Mouse (Mus musculus) heart, postnatal 4 days (tissue): ENCODE data around the gene Kctd4. TPM values are rescaled to one million over a fixed set of nuclear protein-coding genes. Genes with fewer than 3 reads are reported as not detected.
"Not testable (repeated sequence)": the region's sequence is repeated elsewhere in the genome, so short reads cannot be mapped to it uniquely, and the experiment has no call there.

ENCODE experiments used
- DNase-seq: peaks from one replicate; pipeline ENCODE4 v3.0.0; 2021
- total RNA-seq, 2 experiments: library from RNA; stranded (reverse); gene quantifications; 2 replicates each; pipeline ENCODE4 v1.2.3; 2021

Gene Kctd4
- total RNA-seq: not detected

DNA sequence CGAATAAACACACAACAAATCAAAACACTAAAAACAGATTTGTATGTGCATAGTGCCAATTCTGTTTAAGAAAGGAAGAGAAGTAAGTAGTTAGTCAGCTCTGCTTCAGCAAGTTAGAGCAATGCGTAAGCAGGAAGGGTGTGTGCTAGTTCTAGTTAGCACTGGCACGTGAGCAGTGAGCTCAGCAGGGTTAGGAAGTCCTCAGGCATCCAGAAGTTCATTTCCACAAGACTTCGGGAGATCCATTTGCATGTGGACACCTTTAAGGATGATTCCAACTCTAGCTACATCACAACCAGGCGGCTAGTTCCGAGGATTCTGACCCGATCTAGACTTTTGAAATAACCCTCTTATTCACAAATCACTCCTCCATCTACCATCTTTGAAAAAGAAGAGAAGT, at the start of gene Kctd4:
Kctd4 (plus strand) TSS at position 244 of the 400 bp plus-strand sequence.
- DNase-seq: no peak

DNA sequence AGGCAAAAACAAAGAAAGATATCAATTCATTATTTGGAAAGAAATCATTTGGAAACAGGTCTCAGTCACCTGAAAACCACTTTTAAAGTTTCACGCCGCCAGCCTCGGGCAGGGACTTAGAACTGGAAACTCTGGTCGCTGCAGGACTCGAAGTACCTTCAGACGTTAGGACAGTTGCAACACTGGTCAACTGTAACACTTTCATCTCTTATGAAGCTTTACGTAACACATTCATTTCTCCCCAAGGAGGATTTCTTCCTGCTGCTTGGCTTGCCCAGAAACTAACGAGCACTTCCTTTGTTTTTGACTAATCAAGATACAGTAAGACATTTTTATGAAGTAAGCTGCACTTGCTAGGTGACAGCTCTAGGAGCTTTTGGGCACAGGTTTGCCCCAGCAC, 47.9 kb upstream of the Kctd4 start:
- no peak for DNase-seq

DNA sequence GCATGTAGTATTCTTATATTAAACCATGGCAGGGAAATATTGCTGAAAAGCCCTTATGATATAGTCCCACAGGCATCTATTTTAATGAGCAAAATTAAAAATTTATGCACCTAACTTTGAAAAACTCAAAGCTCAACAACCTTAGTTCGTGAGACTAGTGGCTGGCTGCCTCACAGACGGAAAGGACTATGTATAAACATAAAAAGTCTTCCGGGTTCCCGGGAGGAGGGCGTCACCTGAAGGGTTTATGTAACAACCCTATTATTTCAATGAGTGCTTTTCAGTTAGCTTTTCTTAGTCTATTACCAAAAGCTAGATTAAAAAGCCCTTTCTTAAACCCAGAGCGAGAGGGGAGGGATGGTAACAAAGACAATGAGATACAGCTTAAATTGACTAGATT, 42.8 kb upstream of the Kctd4 start:
- no peak for DNase-seq

DNA sequence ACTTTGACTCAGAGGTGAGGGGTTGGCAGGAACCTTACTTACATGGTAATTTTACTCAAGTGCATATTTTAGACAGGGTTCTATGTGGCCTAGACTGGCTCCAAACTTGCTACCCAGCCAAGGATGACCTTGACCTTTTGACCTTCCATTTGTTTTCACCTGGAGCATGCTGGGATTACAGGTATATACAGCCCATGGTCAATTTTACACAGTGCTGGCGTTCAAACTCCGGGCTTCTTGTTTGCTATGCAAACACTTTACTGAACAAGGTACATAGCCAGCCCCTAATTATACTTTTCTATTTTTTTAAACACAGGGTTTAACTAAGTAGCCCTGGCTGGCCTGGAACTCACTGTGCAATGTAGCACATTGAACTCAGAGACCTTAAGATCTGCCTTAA, 42.1 kb upstream of the Kctd4 start:
- DNase-seq: no peak

DNA sequence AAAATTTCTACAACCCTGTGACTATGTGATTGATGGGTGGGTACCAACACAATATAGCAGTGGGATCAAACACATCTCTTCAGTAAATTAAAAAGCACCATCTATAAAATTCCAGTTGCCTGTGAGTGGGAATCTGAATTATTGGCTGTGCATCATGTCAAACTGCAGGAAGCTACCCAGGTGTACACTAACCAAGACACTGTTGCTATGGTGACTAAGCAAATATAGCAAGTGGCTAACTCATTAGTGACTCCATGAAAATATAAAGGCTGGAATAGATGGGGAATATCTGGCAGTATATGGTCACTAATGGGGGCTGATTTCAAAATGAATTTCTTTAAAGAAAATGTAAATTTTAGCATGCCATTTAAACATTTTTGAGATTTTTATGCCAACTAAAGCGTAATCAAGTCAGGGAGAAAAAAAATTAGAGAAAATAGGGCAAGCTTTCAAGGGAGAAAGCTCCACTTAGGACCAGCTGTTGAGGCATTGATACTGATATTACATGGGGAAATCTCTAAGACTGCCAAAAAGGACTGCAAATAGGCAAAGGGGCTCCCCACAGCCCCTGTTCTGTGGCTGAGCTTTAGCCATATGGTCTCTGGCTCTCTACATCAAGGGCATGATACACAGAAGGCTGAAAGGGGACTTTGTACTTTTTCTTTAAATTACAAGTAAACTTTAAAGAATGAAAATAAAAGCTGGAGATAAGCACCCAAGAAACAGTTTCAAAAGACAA, 31.3 kb upstream of the Kctd4 start:
- DNase-seq: no peak

DNA sequence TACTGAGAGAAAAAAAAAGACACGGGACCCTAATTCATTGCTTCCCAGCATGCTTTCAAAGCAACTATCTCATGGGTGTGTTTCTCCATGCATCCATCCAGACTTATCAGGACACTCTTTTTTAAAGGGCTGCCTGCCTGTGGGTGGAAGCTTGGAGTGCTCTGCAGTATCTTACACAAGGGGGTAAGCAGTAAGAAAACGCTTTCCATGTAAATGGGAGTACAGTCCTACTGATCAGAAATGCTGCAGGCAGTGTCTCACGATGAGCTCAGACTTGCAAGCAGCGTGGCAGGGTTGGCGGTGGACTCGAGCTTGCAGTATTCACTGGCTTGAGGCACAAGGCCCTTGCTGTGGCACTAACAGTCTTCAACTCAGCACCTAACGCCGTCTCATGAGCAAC, 25.1 kb upstream of the Kctd4 start:
- not testable (repeated sequence) for DNase-seq

DNA sequence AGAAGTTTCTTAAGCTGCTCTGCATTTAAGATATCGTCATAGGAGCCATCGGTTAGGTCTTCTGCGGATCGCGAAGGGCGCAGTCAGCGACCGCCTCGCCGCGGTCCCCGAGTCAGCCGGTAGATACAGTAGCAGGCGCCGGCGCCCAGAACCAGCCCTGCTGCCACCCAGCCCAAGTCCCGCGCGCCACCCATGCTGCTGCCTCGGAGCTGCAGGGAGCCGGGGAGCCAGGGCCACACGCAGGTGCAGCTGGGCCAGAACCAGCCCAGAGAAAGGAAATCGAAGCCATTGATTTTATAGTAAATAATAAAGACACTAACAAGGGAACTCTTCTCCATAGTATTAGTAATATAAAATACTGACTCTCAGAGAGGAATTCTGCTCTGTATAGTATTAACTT, 23.5 kb upstream of the Kctd4 start:
- peak; percentile 7 for DNase-seq

DNA sequence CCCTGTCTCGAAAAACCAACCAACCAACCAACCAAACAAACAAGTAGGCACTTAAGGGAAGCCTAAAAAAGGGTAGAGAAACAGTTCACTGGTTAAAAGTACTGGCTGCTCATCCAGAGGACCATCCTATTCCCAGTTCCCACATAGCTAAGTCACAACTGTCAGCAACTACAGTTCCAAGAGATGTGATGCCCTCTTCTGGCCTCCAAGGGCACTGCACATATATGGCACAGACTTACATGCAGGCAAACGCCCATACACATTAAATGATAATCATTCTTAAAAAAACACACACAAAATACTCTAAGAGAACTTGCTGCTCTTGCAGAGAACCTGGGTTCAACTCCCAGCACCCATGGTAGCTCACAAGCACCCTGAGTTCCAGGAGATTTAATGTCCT, 20.4 kb upstream of the Kctd4 start:
- DNase-seq: peak; percentile 6

DNA sequence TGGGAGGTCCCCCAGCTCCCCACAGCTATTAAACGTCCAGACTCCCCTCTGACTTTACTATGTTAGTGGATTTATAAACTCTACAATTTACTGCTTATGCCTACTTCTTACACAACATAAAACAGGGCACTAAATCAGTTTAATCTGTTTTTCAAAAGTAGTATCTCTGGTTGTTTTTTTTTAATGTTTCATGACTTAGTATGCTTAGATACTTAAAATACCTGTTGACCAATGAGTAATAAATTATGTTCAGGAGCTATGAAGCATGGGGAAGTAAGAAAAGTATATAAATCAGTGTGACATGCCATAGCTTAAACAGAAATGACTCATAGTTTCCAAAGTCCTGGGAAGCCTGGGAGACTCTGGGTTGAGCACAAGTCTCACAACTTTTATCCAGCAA, 17.1 kb upstream of the Kctd4 start:
- DNase-seq: no peak

DNA sequence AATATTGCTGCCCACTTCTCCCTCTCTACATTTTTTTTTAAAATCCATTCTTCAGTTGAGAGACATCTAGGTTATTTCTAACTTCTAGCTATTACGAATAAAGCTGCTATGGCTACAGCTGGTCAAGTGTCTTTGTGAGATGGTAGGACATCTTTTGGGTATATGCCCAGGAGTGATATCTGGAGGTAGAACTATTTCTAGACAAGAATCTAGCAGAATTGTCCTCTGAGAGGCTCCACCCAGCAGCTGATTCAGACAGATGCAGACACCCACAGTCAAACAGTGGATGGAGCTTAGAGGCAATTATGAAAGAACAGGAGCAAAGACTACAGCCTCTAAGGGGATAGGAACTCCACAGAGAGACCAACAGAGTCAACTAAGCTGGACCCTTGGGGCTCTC, 13.3 kb upstream of the Kctd4 start:
- DNase-seq: no peak

DNA sequence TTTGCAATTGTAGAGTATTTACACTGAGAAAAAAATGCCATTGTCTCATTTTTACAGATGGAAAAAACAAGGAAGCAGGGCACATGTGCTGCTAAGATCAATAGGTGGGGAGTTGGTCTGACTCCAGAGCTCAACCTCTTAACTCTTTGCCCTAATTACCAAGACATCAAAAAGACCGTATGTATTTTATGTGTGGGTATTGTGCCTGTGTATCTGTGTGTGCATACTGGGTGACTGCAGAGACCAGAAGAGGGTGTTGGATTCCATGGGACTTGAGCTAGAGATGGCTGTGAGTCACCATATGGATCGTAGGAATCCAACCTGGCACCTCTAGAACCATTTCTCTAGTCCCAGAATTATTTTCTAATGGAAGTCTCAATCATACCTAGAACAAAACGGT, 12.4 kb upstream of the Kctd4 start:
- no peak for DNase-seq

DNA sequence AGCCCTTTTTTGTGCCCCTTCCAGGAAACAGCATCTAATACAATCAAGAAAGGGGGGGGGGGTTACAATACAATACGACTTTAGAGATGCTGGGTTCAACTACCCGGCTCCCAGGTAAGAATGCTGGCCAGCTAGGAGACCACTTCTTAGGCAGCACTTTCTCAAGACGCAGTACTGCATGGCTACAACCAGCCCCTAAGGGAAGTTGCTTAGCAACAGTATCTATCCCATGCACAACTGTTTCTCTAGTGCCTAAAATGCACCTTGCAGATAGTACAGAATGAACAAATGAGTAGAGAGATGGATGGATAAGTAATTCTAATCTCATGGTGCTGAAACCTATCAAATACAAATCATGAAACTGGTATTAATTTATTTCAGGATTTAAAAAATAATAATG, 7.1 kb upstream of the Kctd4 start:
- DNase-seq: no peak

DNA sequence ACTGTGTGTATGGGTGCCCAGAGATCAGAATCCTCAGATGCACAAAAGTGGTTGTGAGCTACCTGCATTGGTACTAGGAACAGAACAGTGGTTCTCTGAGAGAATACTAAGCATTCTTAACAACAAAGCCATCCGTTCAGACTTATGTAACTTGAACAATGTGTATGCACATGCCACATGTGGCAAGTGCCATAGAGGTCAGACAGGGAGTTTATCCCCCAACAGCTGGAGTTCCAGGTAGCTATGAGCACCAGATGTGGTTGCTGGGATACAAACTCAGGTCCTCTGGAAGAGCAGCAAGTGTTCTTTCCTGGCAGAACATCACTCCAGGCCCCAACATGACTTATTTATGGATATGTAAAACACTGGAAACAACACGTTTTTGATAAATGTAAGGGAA, 1.8 kb upstream of the Kctd4 start:
- DNase-seq: no peak

DNA sequence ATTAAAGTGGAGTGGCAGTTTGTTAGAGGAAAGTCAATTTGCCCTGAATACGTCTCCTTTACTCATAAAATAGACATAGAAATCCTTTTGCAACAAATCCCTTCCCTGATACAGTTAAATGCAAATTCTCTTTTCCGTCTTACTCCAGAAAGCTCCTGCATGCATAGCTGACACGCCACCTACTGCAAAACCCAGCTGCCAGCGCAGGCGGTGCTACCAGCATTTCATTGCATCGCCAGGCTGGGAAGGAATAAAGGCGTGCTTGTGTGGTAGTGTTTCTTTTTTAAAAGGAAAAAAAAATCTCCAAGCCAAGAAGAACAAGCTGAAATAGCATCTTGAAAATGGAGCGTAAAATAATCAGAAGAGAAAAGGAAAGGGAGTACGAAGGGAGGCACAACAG, 7.4 kb downstream of the Kctd4 start:
- DNase-seq: no peak

DNA sequence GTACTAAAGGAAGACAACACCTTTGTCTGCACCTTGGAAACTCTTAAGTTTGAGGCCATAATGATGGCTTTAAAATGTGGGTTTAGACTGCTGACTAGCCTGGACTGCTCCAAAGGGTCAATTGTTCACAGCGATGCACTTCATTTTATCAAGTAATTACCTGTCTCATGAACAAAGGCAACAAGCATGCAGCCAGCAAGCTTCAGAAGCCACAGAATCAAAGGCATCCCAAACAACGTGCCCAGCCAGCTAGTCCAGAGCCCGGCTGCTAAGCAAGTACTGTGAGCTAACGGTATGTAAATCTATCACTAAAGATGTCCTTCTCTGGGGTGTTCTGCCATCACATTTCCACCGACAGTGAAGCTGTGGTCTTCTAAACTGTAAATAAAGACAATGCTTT, 8.4 kb downstream of the Kctd4 start:
- DNase-seq: no peak

DNA sequence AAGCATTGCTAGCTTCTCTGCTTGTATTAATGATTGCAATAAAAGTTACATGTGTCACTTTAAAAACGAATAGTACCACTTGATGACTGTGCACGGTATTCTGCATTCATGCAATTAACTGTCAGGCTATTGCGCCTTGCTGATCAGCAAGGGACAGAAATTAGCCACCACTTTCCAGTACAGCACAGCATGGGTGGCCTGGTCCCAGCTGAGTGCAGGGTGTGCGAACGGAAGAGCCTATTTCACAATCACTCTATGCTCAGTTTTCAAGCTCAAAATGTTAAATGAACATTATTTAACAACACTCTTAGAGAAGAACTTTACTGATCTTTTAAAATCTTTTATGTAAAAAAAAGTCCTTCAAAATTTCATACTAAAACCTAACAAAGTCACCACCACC, 9.2 kb downstream of the Kctd4 start:
- DNase-seq: no peak

DNA sequence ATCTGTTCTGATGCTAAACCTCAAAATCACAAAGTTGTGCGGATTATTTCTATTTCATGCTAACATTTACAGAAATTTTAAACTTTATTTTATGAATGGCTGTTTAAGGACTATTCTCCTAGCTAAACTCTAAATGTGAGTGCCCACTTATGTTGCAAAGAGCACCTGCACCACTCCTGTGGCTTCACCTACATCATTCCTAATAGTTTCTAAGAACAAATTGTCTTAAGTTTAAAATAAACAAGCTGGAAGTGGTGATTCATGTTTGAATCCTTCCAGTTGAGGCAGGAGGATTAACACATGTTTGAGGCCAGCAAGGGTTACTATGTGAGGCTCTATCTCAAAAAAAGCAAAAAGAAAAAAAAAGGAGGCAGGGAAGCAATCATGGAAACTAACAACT, 9.6 kb downstream of the Kctd4 start:
- DNase-seq: no peak

DNA sequence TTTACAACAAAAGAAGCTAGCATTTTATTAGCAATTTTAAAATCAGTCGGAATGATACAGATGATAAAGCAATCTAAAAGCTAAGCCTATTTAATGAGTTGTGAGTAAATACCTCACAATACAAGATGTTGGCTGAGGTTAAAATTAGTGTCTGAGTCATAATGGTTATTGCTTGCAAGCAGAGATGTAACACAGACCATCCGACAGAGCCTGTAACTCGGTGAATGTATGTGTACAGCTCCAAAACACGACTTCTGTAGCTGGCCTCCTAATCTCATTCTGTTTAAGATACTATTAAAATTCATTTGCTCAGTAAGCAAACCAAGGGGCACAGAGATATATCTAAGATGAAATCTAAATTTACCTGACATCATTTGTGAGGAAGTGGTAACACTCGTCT, 12.5 kb downstream of the Kctd4 start:
- DNase-seq: no peak

DNA sequence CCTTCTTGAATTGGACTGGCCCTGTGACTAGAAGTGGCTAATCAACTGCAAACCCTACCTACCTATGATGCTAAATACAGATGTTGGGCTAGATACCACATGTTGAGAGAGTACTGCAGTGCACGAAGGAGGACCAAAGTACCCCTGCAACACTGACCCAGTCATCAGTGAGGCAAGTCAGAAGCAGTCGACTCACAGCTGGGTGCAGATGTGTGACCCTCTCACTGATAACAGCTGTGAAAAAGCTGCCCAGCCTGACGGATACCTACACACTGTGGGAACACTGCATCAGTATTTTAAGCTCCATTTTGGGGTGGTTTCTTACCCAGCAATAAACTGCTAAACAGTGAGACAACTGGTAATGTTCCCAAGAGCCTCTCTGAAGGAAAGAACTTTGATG, 21.3 kb downstream of the Kctd4 start:
- no peak for DNase-seq

DNA sequence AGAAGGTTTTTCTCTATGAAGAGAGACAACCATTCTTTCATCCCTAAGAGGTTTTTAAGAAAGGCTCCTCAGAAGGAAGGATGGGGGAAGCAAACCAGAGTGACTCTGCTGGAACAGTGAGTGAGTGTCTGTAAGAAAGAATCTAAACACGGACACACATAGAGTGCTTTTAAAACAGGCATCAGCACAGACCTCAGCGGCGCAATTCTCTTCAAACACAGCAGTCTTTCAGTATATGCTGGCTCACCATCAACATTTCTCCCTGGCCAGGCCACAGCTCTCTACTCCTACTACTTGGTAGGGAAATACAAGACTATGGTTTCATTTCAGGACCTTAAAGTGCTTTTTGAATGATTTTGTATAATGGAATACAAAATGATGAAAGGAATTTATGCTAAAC, 26.4 kb downstream of the Kctd4 start:
- DNase-seq: no peak

DNA sequence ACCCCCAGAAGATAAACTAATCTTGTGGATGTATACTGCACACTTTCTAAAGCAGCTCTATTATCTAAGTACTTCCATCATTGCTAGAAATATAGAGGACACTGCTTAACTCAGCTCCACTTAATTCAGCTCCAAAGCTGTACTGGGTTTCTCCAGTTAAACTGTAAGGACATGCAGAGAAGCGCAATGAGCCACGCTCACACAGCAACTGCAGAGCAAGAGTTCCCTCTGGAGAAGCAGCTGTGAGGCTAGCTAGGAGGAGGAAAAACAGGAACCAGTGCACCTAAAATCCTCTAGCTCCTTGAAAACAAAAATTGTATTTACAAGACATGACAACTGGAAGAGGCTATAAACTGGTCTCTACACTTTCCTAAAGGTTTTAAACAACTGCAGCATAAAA, 29.1 kb downstream of the Kctd4 start:
- DNase-seq: no peak

DNA sequence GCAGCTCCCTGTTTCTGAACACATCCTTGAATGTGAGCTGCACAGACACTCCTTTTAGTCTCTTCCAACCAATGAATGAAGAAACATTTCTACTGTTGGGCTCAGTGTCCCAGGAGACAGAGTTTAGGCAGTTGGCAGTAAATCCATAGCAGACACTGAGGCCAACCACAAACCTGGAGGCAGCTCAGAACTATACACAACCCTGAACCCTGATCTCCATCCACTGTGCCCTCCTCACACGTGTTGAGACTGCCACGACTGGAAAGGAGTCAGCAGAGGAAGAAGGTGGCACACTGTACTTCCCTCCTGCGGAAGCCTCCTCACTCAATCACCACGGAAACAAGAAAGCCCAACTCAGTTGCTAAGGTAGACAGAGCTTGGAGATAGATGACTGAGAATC, 30.3 kb downstream of the Kctd4 start:
- DNase-seq: peak; percentile 11

DNA sequence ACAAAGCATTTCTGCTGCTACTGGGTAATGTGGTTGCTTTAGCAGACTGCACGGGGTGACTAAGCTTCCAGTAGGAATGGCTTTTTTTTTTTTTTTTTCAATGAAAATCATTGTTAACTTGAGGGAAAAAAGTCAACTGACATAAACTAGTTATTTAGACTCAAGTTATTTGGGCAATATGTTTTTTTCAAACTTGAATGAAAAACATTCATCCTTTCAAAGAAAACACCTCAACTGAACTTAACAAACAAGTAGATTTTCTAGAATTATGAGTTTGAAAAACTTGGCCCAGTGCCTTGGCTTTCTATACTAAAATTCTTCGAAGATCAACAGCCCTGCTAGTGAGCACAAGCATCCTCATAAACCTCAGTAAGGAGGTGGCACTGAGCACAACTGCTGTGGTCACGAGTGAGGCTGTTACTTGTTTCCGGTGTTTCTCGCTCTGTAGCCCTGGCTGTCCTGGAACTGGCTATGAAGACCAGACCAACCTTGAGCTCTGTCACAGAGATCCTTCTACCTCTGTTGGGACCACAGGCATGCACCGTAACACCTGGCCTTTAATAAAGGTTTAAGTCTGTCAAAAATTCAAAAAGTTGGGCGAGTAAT, 32.2 kb downstream of the Kctd4 start:
- no peak for DNase-seq

DNA sequence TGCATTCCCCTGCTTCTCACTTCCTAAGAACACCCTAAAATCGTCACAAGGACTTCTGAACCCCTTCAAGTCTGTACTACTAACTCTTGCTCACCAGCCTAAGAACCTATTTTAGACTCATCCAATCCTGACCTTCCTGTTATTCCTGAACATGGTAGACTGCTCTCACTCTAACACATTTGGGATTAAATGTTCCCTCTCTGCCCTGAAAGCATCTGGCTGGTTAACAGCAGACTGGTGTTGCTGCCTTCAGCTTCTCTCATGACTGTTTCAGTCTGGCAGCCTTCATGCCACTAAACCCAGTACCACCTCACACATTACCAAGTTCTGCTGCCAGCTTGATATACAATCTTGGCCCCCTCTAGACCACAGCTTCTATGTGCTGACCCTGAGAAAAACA, 34.4 kb downstream of the Kctd4 start:
- no peak for DNase-seq

DNA sequence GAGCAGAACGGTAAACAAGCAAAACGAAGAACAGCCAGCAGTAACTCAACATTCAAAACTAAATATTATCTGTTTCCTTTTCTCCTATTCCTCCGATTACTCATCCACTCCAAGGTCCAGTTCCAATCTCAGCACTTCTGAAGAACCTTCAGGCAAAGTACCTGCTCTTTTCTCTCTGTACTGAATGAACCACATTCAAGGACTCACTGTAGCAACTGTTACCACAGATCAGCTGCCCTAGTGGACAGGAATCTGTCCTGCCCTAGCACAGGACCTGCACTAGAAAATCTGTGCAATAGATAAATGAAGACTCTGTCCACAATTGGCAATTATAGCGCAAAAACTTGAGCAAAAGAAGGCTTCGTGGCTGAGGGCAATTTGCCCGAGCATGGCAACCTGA, 36.1 kb downstream of the Kctd4 start:
- no peak for DNase-seq
